Mouse (Mus musculus) thymus, adult 2 months (tissue): ENCODE results near the gene Clec3a. TPM values are rescaled to one million over a fixed set of nuclear protein-coding genes. Genes with fewer than 3 reads are reported as not detected.

Experiments
- DNase-seq: peaks from one replicate; pipeline ENCODE4 v3.0.0; 2021
- H3K27ac ChIP-seq: fragments of 200-500 bp; 2 replicates; pipeline ENCODE4 v1.5.1; 2012; ENCODE audit warnings: low read length, control low read depth; ENCODE audit not compliant: control insufficient read depth, insufficient read depth
- H3K27me3 ChIP-seq: fragments of 200-500 bp; 2 replicates; pipeline ENCODE4 v1.6.1; 2012; ENCODE audit warnings: mild to moderate bottlenecking, low read length, moderate library complexity, mixed read lengths; ENCODE audit not compliant: control insufficient read depth, insufficient read depth
- H3K36me3 ChIP-seq: fragments of 200-500 bp; 2 replicates; pipeline ENCODE4 v1.6.1; 2012; ENCODE audit warnings: mild to moderate bottlenecking, low read length, moderate library complexity; ENCODE audit not compliant: control insufficient read depth, insufficient read depth
- H3K4me1 ChIP-seq: fragments of 200-500 bp; replicated peaks from 2 replicates; pipeline ENCODE4 v1.6.1; 2012; ENCODE audit warnings: low read length; ENCODE audit not compliant: control insufficient read depth, insufficient read depth
- H3K4me3 ChIP-seq: fragments of 200-500 bp; 2 replicates; pipeline ENCODE4 v1.5.1; 2012; ENCODE audit warnings: mild to moderate bottlenecking, low read length, control low read depth, moderate library complexity; ENCODE audit not compliant: control insufficient read depth, insufficient read depth
- CTCF ChIP-seq: fragments of 200-500 bp; IDR thresholded peaks from 2 replicates; pipeline ENCODE4 v1.5.1; 2012; ENCODE audit warnings: mild to moderate bottlenecking, control low read depth, low read length, moderate library complexity, borderline replicate concordance; ENCODE audit not compliant: control insufficient read depth, poor library complexity, insufficient read depth; ENCODE audit errors: extremely low read depth
- POLR2A ChIP-seq: fragments of 200-500 bp; IDR thresholded peaks from 2 replicates; pipeline ENCODE4 v1.6.1; 2012; ENCODE audit warnings: mild to moderate bottlenecking, low read length, control low read depth, moderate library complexity; ENCODE audit not compliant: control insufficient read depth, poor library complexity, insufficient read depth; ENCODE audit errors: extremely low read depth
- WGBS: fragments of 180-500 bp; shearing (Covaris S2); methylation state at CpG from one replicate; pipeline ENCODE4 v1.1.7; 2018; 5-methylcytosine and 5-hydroxymethylcytosine counted together
- polyA plus RNA-seq: library from polyadenylated mRNA; depleted of rRNA; stranded (reverse); fragments of >200 nt; gene quantifications from 2 replicates; pipeline ENCODE4 v1.2.3, GENCODE M21; 2012

Clec3a gene
- polyA plus RNA-seq, 1 experiment = not detected

DNA sequence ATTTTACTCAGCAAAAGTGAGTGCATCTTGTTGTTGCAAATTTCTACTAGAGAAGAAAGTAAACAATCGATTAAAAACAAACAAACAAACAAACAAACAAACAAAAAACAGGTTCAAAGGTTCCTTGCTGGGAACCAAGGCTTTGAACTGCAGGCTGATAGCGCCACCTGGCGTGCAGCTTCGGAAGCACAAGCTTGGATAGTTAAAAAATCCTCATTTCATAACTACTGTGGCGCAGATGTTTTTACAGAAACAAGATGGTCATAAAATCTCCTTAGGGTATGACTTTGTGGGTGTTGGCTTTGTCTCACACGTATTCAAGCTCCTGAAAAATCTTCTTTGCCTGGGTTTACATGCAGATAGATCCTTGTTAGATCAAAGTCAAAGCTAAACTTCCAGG lies 20.4 kb downstream of the Clec3a start:
- Histone ChIP-seq H3K4me1 (peaks cover 6% of the 10 kb centered on the region), H3K36me3 (no peaks in the 10 kb centered on the region), H3K4me3 (no peak overlapping the region), H3K27ac (no peak overlapping the region), H3K27me3 (no peaks in the 10 kb centered on the region)
- TF ChIP-seq POLR2A (no peak), CTCF (no peak)
- DNase-seq = peak; percentile 58
- WGBS = 10% methylated on average over 6 of the region's 6 CpGs

DNA sequence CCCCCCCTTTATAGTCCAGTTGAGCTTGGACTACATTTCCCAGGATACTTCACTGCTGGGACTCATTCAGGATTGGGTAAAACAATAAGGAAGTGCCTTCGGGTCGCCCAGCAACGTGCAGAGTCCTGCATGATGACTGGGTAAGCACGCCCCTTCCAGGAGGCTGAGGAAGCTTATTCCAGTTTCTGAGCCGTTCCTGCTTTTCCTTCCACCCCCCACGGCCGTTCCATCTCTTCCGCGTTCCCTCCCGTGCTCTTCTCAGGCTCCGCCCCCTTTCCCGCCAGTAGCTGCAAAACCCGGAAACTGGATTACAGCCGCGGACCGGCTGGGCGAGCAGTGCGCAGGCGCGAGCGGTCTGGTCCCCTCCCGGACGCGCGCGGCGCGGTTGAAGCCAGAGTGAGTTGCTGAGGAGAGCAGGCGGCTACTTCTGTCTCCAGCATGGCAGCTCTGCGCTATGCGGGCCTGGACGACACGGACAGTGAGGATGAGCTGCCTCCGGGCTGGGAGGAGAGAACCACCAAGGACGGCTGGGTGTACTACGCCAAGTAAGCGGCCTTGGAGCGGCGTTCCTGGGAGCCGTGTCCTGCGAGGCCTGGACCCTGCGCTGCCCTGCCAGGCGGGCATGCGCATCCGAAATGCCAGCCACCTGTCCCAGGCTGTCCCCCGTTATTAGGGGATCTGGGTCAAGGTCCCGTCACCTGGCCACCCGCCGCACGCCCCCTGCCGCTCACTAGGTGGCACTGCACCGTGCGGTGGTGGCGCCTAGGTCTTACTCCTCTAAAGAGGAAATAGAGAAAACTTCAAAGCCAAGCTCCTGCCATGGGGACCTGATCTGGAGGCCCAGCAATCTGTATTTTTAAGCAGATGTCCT lies 21.7 kb downstream of the Clec3a start, which contains the start of gene Wwox:
Gene Wwox, plus strand, starts transcription at position 322 of the 871 bp plus-strand sequence.
- no peaks in the 10 kb centered on the region for H3K36me3 ChIP-seq
- H3K4me3 ChIP-seq = peak within 1 kb of the TSS; percentile 92
- peak; percentile 100 for DNase-seq
- TF ChIP-seq CTCF = peak; percentile 100
- TF ChIP-seq POLR2A = 0 out of 2 replicates have a peak, but pooled peaks have one; percentile 50
- WGBS = under 1% methylated on average over 54 of the region's 54 CpGs
- peaks cover 6% of the 10 kb centered on the region for H3K4me1 ChIP-seq
- no peak within 1 kb of the TSS for H3K27ac ChIP-seq
- no peaks in the 10 kb centered on the region for H3K27me3 ChIP-seq

DNA sequence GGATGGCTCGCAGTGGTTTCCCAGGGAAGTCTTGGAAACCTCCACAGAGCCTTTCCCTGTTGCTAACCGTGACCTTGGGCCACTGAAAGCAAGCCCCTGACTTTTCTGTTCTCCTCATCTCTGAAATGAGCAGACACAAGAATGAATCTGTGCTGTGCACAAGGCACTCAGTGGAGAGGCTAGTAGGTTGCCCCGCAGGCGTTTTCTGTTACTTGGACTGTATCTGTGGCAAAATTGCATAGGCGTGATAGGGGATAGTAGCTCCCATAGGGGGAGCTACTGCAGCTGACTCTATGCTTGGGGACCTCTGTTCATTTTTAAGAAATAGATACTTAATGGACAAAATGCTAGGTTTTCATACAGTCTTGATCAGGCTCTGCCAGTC lies 22.3 kb downstream of the Clec3a start:
- Histone ChIP-seq H3K36me3 (no peaks in the 10 kb centered on the region), H3K27ac (no peak overlapping the region), H3K27me3 (no peaks in the 10 kb centered on the region), H3K4me1 (peaks cover 6% of the 10 kb centered on the region), H3K4me3 (peak overlapping the region; percentile 92; the same call in 1 of the 2 replicates)
- 33% methylated on average over 5 of the region's 5 CpGs for WGBS
- no peak for TF ChIP-seq POLR2A
- no peak for TF ChIP-seq CTCF
- peak; percentile 7 for DNase-seq

DNA sequence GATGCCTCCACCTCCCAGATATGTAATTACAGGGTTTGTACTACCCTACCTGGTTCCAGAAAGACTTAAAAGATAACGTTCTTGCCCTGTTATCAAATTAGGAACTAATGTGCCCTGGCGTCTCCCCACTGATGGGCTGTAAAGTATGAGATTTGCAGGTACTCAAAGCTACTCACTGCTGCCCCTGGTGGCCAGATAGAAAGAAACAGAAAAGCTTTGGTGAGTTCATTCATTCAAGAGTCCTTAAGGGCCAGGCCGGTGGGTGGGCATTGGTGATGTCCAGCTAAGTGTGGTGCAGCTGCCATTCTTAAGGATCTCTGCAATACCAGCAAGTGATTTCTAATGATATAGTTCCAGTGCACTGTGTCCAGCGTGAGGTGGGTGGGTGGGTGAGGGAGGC lies 23.7 kb downstream of the Clec3a start:
- Histone ChIP-seq H3K27ac (no peak overlapping the region), H3K4me3 (no peak overlapping the region), H3K4me1 (peaks cover 6% of the 10 kb centered on the region), H3K36me3 (no peaks in the 10 kb centered on the region), H3K27me3 (no peaks in the 10 kb centered on the region)
- WGBS = 84% methylated on average over 4 of the region's 4 CpGs
- DNase-seq = peak; percentile 53
- TF ChIP-seq CTCF = peak; percentile 63; the same call in 1 of the 2 replicates
- no peak for TF ChIP-seq POLR2A

DNA sequence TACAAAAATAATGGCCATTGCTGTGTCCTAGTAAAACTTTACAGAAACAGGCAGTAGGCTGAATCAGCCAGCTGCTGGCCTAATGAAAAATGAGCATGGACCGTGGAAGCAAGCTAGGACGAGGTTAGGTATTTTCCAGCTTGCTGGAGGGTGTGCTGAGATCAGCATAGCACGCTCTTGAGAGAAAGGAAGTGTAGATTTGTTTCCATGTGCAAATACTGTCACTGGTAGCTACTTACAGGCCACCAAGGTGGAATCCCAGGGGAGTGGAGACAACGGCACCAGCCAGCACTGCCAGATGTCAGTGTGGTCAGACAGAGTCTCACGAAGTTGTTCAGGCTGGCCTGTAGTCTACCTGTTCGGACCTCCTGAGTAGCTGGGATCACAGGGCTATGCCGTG lies 29.0 kb downstream of the Clec3a start:
- Histone ChIP-seq H3K27me3 (no peaks in the 10 kb centered on the region), H3K27ac (no peak overlapping the region), H3K36me3 (0 out of 2 replicates have a peak, but pooled peaks cover 3% of the 10 kb centered on the region), H3K4me1 (no peaks in the 10 kb centered on the region), H3K4me3 (no peak overlapping the region)
- WGBS = 93% methylated on average over 7 of the region's 7 CpGs
- no peak for DNase-seq
- no peak for TF ChIP-seq CTCF
- no peak for TF ChIP-seq POLR2A

DNA sequence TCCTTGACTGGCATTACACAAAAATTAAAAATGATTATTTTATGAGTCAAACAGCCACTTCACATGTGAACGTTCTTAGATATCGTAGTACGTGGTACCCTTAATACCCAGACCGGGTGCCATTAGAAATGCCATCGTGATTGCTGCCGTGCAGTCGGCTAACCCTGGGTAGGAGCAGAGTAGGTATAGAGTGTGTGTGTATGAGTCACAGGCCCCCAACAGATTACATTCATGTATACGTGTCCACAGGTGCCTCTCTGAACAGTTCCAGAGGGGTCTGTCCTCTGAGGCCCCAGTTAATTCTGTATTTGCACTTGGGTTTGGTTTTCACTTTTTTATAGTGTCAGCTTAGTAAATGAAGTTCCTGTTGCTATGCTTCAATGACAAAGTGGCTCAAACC lies 34.4 kb downstream of the Clec3a start:
- 96% methylated on average over 8 of the region's 8 CpGs for WGBS
- no peak for DNase-seq
- Histone ChIP-seq H3K36me3 (0 out of 2 replicates have a peak, but pooled peaks cover 3% of the 10 kb centered on the region), H3K27ac (no peak overlapping the region), H3K27me3 (no peaks in the 10 kb centered on the region), H3K4me1 (no peaks in the 10 kb centered on the region; the same call in 1 of the 2 replicates), H3K4me3 (no peak overlapping the region)
- TF ChIP-seq CTCF (no peak), POLR2A (no peak)
